Mouse (Mus musculus) 3T3-L1 (cell line): Measurements from ENCODE around the gene 2210016L21Rik.
A peak's percentile ranks its signal among the peaks of the same experiment; 100 is the strongest.

Experiments used
- DNase-seq: peaks from one replicate; pipeline ENCODE4 v3.0.0-alpha.2; 2015; ENCODE audit warnings: low read depth, low spot score

2210016L21Rik gene

DNA sequence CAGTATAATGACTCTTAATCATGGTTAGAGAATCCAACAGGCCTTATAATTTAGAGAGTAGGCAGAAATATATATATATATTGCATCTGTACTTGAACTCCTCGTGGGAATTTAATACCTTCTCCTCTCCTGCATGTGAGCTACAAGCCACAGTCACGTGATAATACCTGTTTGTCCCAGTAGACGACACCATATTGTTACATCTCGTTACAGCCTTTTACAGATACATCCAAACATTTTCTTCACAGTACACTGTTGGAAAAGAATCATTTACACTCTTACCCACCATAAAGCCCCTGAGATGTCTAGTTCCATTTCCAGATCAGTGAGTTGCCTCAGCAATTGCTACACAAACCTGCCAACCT, 790 bp downstream of the 2210016L21Rik start:
- DNase-seq: no peak

DNA sequence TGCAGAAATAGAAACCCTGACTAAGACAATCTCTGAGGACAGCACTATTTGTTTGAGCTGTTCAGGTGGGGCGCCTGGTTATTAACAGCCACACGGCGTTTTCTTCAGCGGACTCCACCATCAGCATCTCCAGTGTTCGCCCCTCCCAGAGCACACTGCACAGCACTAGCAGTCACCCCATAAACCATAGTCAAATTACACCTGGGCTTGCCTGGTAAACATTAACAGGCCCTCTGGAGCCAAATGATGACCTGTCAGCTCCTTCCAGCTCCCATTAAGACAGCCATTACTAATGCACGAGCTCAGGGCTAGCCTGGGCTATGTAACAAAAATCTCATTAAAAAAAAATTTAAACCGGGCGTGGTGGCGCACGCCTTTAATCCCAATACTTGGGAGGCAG, 3.1 kb downstream of the 2210016L21Rik start:
- no peak for DNase-seq

DNA sequence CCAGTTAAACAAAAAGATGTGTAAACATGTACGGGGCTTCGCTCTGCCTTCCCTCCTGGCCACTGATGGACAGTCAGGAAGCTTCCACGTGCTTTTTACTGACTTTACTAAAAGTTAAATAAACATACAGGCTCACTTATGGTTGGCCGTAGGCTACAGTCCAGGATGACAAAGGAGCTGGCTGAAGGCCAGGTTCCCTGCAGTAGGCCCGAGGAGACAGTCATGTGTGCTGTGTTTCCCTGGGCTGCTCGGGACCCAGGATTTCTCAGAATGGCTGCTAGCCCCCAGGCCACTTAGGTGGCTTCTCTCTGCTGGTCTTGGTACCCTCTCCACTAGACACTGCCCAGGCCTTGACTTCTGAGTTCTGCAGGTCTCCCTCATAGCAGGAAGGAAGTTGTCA, 6.9 kb downstream of the 2210016L21Rik start:
- peak; percentile 92 for DNase-seq

DNA sequence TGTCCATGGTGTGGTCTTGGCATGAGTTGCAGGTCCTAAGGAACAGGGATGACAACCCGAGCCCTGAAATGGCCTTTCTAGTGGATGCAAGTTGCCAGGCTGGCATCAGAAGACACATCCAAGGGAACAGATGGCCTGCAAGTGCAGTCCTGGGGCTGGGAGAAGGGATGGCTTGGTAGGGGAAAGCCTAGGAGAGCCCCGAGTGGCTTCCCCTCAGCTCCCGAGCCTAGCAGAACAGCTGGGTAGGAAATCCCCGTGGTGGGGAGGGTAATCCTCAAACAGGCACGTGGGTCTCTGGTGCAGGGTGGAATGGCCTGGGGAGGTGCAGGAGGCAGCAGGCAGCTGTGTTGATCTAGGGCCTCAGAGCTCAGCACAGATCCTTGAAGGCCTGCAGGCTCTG, 7.4 kb downstream of the 2210016L21Rik start:
- no peak for DNase-seq

DNA sequence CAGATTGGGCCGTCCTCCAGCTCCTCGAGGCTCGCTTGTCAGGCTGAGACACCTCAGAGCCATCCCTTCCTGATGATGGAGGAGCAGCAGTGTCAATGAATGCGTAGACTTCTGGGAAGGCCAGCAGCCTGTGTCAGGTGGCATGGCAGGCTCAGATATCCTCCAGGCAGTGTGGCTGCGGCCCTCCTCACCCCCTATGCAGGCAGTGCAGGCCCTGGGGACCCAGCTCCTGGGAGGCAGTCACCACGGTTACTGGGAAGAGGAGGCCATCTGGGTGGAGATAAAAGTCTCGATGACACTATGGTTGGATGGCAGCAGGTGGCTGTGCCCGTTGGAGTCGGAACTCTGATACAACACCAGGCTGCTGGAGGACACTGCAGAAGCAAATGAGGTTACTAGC, 7.9 kb downstream of the 2210016L21Rik start:
- DNase-seq: no peak

DNA sequence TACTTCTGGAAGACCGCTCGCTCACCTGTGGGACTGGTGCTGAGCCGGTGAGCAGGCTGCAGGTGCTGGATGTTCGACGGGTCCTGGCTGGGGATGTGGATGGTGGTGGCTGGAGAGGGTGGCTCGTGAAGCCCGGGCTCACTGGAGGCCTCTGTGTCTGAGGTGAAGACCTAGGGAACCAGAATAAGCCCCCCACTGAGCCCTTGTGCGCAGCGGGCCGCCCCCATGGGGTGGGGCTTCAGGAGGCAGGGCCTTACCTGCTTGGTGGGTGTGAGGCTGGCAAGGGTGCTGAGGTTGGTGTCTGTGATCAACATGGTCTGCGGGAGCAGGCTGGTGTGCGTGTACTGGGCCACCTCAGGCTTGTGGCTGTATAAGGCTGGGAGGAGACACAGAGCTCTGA, 8.7 kb downstream of the 2210016L21Rik start:
- no peak for DNase-seq

DNA sequence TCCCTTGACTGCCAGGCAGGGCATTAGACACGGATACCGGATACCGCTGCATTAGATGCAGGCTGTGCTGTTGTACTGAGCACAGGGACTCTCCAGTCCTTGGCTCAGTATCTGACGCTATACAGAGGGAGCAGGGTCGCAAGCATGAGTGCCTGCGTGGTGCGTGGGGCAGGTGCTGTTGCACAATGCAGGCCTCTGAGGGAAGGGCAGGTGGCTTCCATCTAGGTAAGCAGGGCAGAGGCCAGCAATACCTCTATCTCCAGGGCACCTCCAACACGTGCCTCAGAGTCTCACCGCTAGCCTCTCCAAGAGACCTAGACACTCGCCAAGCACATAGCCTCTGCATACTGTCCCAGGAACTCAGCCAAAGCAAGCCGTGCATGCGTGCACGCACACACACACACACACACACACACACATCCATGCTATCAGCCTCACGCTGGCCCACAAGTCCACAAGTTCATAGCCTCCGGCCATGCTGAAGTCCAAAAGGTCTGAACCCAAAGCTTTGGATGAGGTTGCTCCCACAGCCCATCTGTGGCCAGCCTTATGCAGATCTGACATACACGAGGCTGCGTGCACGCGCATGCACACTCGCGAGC, 9.4 kb downstream of the 2210016L21Rik start:
- DNase-seq: no peak

DNA sequence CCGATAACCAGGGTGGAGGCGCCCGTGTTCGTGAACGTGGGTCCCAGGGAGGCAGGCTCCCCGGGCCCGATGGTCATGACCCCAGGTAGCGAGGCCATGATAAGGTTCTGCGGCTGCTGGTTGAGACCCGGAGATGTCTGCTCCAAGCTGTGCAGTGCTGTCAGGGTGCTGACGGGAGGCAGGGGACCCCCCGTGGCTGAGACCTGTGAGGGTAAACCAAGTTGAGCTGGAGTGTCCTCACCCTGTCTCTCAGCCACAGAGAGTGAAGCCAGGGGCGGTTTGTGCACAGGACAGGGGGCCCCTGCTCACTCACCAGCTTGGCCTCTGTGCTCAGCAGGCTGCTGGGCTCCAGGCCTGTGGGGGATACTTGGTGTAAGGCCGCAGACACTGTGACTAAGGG, 11.4 kb downstream of the 2210016L21Rik start:
- no peak for DNase-seq

DNA sequence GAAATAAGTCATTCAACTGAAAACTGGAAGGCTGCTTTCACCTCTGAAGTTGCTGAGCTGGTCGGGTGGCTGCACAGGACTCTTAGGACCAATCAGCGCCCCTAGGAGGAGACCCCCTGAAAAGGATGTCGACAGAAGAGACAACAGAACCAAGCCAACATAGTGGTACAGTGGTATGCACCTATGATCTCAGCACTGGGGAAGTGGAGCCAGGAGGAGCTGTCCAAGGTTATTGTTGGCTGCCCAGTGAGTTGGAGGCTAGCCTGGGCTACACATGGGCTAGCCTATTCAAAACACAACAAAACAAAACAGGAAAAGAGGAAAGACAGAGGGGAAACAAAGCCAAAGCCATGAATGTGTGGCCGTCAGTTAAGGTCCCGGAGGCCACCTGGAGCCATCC, 16.1 kb downstream of the 2210016L21Rik start:
- no peak for DNase-seq

DNA sequence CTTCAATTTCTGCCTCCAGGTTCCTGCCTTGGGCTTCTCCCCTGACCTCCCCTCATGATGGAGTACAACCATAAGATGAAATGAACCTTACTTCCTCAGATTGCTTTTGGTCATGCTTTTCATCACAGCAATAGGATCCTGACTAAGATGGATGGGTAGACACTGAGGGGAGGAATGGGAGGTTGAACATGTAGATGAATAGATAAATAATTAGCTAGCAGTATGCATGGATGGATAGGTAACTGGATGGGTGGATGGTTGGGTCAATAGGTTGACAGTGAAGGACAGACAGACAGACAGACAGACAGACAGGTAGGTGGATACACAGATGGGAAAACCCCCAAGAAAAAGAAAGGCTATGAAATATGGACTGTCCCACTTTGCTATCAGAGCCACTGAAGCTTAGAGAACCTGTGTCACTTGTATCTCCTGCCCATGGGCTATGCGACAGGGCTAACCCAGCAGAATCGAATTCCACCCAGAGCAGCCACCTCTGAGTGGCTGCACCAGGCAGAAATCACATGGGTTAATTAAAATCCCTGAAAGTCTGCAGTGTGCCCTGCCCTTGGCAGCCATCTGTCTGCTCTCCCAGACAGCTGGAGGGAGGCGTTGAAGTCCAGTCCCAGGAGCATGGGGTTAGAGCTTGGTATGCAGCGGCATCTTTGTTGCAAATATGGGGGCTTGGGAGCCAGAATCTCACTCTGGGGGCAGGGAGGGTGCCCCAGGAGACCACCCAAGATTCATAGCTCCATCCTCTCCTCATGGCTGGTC, 19.8 kb downstream of the 2210016L21Rik start:
- DNase-seq: no peak

DNA sequence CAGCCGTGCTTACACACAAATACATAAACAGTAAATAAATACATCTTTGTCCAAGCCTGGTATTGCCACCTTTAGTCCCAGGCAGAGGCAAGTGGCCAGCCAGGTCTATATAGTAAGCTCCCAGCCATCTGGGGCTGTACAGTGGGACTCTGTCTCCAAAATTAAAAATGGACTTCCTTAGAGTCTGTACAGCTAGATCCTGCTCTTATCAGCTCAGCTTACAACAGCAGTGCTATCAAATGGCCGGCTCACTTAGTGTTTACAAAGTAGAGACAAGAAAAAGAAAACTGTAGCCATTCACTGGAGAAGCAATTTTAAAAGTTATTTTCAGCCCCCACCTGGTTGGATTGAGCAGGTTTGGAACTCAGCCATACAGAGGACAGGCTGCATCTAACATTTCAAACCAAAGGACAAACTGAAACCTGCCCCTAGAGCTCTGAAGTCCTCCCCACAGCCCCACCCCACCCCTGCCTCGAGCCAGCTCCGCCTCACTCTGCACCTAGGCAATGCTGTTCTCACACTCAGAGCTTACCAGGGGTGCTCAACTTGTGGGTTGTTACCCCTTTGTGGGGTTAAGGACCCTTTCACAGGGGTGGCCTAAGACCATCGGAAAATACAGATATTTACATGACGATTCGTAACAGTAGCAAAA, 22.5 kb downstream of the 2210016L21Rik start:
- no peak for DNase-seq

DNA sequence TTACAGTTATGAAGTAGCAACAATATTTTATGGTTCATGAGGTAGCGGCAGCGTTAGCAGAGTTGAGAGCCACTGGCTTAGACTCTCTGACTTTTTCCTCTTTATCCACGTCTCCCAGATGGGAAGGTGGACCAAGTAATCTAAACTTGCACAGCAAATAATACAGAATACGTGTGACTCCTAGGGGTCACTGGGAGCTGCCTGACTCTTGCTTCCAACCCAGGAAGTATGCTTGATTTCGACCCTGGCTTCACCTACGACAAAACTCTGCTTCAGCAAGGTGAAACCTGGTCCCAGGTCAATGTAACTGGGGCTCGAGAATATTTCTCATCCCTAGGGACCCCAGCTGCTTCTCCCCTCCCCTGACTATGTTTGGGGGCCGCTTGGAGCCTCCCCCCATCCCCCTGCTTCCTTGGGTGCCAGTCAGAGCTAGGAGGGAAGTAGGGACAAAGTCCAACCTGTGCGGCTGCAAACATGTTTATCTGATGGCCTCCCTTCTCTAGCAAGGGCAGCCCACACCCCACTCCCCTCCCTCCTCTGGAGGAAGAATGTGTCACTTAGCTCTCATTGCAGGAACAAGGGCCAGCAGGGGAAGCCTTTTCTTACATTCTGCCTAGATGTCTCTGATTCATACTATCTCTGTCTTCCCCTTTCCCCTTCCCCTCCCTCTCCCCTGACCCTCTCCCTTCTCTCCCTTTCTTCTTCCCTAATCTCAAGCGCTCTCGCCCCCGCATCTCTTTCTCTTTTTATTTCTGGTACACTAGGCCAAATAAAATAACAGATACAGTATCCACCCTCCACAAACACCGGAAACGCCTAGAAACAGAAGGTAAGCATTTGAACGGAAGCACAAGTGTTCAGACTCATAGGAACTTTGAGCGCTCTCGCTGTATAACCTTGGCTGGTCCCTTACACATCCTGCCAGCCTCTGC, 23.3 kb downstream of the 2210016L21Rik start:
- no peak for DNase-seq

DNA sequence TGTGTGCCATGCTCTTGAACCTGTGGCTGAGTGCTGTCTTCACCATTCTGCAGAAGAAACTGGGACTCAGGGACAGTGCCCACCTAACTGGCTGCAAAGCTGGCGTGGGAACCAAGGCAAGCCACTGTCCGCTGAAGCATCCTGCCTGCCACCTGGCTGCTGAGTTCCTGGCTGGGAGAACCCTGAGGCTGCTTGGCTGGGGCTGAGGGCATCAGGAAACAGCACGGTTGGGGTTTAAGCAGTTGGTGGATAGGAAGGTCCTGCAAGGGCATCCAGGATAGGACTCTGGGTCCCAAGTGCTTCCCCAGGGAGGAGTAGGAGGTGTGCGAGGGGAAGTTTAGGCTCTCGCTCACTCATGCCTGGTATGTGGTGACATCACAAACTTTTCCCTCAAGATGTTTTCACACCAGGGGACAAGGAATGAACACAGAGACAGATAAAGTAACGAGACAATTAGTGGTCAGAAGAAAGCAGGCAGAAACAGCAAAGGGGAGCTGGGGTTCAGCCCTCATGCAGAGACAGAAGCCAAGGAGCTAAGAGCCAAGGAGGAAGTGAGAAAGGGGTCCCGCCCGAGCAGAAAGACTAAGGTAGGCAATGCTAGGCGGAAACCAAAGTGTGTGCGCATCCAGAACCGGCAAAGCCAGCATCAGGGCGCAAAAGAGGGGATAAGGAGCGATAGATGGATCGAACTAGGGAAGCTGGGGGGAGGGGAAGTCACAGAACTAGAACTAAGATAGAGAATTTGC, 25.7 kb downstream of the 2210016L21Rik start:
- DNase-seq: no peak

DNA sequence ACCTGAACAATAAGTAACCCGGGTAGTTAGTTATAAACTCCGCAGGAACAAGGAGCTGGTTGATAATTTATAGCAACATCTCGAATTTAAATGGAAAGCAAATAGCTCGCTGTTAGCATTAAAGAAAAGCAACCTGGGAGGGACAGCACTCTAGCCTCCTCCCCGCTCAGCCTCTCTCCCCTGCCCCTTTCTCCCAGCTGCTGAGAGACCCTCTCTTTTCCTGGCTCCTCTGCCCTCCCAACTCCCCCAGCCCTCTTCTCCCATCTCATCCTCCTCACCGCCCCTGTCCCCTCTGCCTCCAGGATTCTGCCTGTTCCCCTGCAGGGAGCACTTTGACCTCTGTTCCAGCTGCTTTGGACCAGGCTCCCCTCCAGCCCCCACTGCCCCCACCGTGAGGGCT, 26.7 kb downstream of the 2210016L21Rik start:
- DNase-seq: no peak

DNA sequence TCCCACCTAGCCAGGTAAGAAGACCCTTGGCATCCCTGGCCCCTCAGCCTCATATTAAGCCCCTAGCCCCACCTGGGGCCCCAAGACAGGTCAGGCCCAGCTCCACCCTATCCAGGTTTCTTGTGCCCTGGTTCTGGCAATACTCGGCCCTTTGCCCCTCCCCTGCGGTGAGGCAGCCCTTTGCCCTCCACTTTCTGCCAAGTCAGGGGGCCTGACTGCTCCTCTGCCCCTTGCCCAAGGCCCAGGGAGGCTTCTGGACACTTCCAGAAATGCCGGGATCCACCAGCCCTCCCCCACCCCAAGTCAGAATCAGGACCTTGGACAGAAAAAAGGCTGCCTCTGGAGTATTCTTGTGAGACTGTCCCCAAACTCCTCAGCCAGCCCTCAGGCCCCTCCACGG, 27.1 kb downstream of the 2210016L21Rik start:
- no peak for DNase-seq

DNA sequence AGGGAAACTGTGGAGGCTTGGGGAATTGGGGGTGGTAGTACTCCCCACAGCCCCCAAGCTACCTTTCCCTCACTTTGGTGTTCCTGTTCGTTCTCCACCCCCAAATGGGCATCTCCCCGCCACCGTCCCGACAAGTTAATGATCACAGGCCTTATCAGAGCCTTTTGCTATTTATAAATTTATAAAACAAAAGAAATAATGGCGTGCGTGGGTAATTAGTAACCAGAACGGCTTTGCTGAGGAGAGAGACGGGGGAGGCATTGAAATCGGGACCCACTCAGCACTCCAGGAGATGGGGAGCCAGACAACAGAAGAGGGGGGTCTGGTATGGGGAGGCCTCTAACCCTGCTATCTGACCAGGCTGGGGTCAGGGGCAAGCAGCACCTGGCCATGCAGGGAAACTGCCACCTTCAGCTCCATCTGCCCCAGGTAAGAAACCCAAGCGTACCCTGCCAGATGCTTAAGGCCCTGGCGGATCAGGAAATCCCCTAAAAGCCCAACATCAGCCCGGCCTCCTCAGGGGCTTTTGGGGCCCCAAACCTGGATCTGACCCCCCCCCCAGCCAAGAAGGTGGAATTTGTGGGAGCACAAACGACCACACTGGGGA, 27.8 kb downstream of the 2210016L21Rik start:
- DNase-seq: no peak

DNA sequence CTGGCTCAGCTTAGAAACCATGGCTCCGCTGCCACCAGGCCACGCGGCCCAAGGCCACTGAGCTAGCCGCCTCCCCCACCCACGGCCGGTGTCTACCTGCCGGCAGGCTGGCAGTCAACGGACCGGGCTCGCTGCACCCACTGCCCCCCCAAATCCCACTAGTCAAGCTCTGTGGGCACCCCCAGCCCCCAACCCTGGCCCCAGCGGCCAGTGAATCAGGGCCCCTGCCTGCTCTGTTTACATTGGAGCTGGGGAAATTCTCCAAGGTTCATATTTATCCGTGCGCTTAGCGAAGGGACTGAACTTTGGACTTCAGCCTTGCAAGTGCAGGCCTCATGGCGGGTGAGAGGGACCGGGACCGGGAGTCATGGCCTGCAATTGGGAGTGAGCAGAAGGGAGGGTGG, 28.9 kb downstream of the 2210016L21Rik start, which contains the start of gene Hnf1a:
Gene Hnf1a (minus strand): TSS at position 271 of the 404 bp plus-strand sequence.
- no peak for DNase-seq

DNA sequence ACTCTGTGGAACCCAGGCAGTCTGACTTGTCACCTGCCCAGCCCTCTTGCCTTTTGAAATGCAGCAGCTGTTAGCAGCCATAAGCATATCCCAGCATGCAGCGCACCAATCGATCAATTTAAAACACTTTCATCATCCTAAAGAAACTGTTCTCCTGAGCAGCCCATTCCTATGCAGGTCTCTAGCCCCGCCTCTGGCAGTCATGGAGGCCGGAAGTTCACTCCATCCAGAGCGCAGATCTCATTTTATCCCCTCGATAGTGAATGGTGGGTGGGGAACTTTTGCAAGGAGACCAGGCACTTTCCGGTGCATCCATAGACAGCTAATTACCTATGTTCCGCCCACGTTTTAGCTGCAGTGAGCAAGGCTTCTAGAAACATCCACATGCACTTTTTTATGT, 30.2 kb downstream of the 2210016L21Rik start:
- DNase-seq: no peak

DNA sequence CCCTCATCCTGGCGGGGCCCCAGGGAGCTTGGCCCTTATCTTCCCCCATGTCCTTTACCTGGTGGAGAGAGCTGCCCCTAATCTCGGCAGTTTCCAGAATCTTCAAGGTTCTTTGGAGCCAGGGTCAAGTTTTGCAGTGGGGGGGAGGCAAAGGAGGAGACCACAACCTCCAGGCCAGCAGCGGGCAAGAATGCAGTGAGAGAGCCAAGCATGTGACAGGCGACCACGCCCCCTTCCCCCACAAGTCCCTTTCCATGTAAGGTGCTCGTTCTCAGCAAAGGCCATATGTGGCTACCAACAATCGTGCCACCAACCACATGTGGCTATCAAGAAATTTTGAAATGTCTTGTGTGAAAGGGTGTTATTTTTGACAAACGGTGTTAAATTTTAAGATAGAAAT, 31.2 kb downstream of the 2210016L21Rik start:
- no peak for DNase-seq

DNA sequence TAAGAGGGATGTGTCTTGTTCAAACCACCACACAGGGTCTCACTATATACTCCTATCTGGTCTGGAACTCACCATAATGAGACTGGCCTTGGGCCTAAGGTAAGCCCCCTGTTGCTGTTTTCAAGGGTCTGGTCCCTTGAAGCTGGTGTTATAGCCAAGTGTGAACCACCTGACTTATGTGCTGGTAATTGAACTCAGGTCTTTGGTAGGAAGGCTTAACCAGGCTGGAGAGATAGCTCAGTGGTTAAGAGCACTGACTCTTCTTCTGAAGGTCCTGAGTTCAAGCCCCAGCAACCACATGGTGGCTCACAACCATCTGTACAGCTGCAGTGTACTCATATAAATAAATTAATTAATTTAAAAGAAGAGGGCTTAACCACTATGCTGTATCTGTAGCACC, 35.0 kb downstream of the 2210016L21Rik start:
- no peak for DNase-seq

DNA sequence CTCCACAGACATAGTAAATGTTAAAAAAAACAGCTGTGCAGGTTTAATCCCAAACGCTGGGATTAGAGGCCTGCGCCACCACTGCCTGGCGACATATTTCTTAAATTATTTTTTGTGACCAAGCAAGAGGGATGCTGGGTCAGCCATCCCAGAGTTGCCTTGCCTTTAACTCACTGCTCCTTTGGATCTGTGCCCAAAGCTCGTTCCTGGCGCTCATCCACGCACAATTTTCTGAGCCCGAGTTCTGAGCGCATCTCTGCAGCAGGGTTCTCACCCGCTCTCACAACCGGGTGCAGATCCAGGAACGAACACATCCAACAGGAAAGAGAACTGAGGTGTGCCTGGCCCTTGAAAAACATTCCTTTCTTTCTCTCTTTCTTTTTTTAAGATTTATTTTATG, 36.5 kb downstream of the 2210016L21Rik start:
- peak; percentile 27 for DNase-seq
